Mouse (Mus musculus) adrenal gland, adult 10 weeks (tissue): ENCODE results near the gene Zfand3. TPM values are rescaled to one million over a fixed set of nuclear protein-coding genes. Genes with fewer than 3 reads are reported as not detected.

Source experiments
- polyA plus RNA-seq: library from polyadenylated mRNA; stranded (reverse); fragments of 350-450 nt; fragmentation: Illumina TruSeq; extraction: RNeasy Lipid Tissue Mini Kit (QIAGEN cat#74804); gene quantifications from one replicate; pipeline ENCODE4 v1.2.3, GENCODE M21; 2014; ENCODE audit warnings: low read depth, low replicate concordance

The Zfand3 gene
- polyA plus RNA-seq = 149 TPM

DNA sequence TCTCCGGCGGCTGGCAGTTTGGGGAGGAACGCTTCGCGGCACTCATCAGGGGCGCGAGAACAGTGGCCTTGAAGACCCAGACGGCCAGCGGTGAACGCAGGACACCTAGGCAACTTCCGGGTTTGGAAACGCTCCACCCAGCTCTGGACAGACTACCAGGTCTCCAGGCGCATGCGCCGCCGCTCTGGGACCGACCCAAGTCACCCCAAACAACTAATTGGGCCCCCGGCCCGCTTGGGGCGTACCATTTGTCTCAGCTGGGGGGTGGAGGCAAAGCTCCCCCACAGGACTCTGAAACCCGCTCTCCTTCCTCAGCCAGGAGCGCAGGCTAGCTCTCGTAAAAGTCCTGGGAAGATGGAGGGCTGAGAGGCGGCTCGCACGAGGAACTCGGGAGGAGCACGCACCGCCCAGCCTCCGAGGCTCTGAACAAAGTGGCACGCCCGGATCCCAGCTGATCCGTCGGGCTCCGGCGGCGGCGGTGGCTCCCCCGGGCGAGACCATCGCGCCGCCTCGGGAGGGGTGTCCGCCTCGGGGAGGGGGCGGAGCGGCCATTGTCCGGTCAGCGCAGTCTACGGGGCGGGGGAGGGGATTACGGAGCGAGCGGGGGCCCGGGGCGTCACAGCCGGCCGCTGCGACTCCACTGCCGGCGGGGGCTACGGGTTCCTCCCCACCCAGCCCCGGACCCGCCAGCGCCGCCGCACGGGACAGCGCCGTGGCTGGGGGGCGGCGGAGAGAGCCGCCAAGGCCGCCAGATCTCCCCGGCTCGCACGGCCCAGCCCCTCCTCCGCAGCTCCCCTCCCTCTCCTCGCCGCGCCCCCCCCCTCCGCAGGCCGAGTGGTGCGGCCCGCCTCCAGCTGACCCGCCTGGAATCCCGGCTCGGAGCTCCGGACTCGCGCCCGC is at the start of gene Zfand3:
Gene Zfand3 (plus strand): TSS at position 531 of the 900 bp plus-strand sequence.

DNA sequence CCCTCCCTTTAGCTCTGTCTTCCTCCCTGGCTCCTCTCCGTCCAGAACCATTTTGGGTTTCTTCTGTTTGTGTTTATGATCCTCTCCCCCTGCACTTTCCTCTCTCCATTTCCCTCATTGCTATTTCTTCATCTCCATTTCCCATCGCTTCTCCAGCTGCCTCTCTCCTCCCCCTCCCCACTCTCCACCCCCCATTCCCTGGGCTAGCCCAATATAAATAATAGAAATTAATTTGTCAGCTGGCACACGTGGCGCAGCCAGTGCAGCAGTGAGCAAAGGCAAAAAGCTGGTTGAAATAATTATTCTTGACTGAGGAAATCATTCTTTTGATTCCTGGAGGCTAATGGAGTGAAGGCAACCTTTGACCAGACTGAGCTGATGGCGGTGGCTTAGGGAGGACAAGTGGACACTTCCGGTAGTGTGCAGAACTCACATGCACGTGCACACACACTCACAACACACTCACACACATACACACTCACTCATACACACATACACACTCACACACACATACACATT is 34.4 kb upstream of the Zfand3 start, which contains the start of gene Mdga1:
Gene Mdga1 (minus strand): TSS at position 51 of the 519 bp plus-strand sequence.

Other genes starting within 250 kb of the Zfand3 start
- not detected for gene Mdga1, start 34.6 kb upstream of the Zfand3 start, polyA plus RNA-seq